Mouse (Mus musculus): ENCODE results near the gene 3110082I17Rik.

The 3110082I17Rik gene

GRCm38 (mm10) chr5:139418633-139419032 lies 41.7 kb downstream of the 3110082I17Rik start:
- DNase-seq (ENCODE audit: low spot score in 2 of 2): no peak

- no peak for DNase-seq (ENCODE audit: low spot score in 2 of 2)
Observed at GRCm38 (mm10) chr5:139418110-139418509, 42.2 kb downstream of the 3110082I17Rik start.

- no peak for DNase-seq (ENCODE audit: low spot score in 2 of 2)
Observed at GRCm38 (mm10) chr5:139417480-139417879, 42.8 kb downstream of the 3110082I17Rik start.

GRCm38 (mm10) chr5:139416942-139417341 lies 43.4 kb downstream of the 3110082I17Rik start:
- no peak for DNase-seq (ENCODE audit: low spot score in 2 of 2)

GRCm38 (mm10) chr5:139415001-139415400 lies 45.3 kb downstream of the 3110082I17Rik start:
- no peak for DNase-seq (ENCODE audit: low spot score in 2 of 2)

- DNase-seq (ENCODE audit: low spot score in 2 of 2): no peak
Observed at GRCm38 (mm10) chr5:139413545-139413944, 46.8 kb downstream of the 3110082I17Rik start.

GRCm38 (mm10) chr5:139411665-139412314 lies 48.5 kb downstream of the 3110082I17Rik start:
- no peak for DNase-seq (ENCODE audit: low spot score in 2 of 2)

- no peak for DNase-seq (ENCODE audit: low spot score in 2 of 2)
Observed at GRCm38 (mm10) chr5:139411117-139411516, 49.2 kb downstream of the 3110082I17Rik start.

- DNase-seq (ENCODE audit: low spot score in 2 of 2): peak in 1 of 2 experiments; percentile 38
Observed at GRCm38 (mm10) chr5:139410056-139410455, 50.3 kb downstream of the 3110082I17Rik start.

GRCm38 (mm10) chr5:139409412-139409811 lies 50.9 kb downstream of the 3110082I17Rik start:
- DNase-seq (ENCODE audit: low spot score in 2 of 2): peak; percentile 63 to 67

- no peak for DNase-seq (ENCODE audit: low spot score in 2 of 2)
Observed at GRCm38 (mm10) chr5:139408511-139408910, 51.8 kb downstream of the 3110082I17Rik start.

GRCm38 (mm10) chr5:139407121-139407885 lies 53.0 kb downstream of the 3110082I17Rik start:
- DNase-seq (ENCODE audit: low spot score in 2 of 2): no peak

GRCm38 (mm10) chr5:139405953-139406352 lies 54.4 kb downstream of the 3110082I17Rik start:
- DNase-seq (ENCODE audit: low spot score in 2 of 2): no peak

- no peak for DNase-seq (ENCODE audit: low spot score in 2 of 2)
Observed at GRCm38 (mm10) chr5:139405478-139405877, 54.8 kb downstream of the 3110082I17Rik start.

GRCm38 (mm10) chr5:139404801-139405401 lies 55.4 kb downstream of the 3110082I17Rik start, which contains the start of gene C130050O18Rik:
Gene C130050O18Rik (plus strand): TSS chr5:139405280.
- no peak for DNase-seq (ENCODE audit: low spot score in 2 of 2)

- DNase-seq (ENCODE audit: low spot score in 2 of 2): no peak
Observed at GRCm38 (mm10) chr5:139403692-139404260, 56.6 kb downstream of the 3110082I17Rik start.

- DNase-seq (ENCODE audit: low spot score in 2 of 2): no peak
Observed at GRCm38 (mm10) chr5:139402106-139402505, 58.2 kb downstream of the 3110082I17Rik start.

GRCm38 (mm10) chr5:139399991-139400390 lies 60.3 kb downstream of the 3110082I17Rik start:
- DNase-seq (ENCODE audit: low spot score in 2 of 2): no peak

GRCm38 (mm10) chr5:139398786-139399185 lies 61.5 kb downstream of the 3110082I17Rik start:
- no peak for DNase-seq (ENCODE audit: low spot score in 2 of 2)

GRCm38 (mm10) chr5:139397959-139398753 lies 62.2 kb downstream of the 3110082I17Rik start:
- peak; percentile 85 to 92 for DNase-seq (ENCODE audit: low spot score in 2 of 2)

GRCm38 (mm10) chr5:139397359-139397916 lies 62.9 kb downstream of the 3110082I17Rik start:
- no peak for DNase-seq (ENCODE audit: low spot score in 2 of 2)

Data from urinary bladder, postnatal 4 days (tissue).